Mouse (Mus musculus) liver (tissue): Measurements from ENCODE around the gene Psmb6.
"Not testable (repeated sequence)": the region's sequence is repeated elsewhere in the genome, so short reads cannot be mapped to it uniquely, and the experiment has no call there.

Experiments
- DNase-seq: peaks from one replicate; pipeline ENCODE4 v3.0.0-alpha.2; 2020; ENCODE audit warnings: mixed read lengths

The Psmb6 gene

GRCm38 (mm10) chr11:70524782-70525181 lies 385 bp upstream of the Psmb6 start:
- no peak for DNase-seq

- no peak for DNase-seq
Measured at GRCm38 (mm10) chr11:70525726-70526125, 559 bp downstream of the Psmb6 start.

DNA sequence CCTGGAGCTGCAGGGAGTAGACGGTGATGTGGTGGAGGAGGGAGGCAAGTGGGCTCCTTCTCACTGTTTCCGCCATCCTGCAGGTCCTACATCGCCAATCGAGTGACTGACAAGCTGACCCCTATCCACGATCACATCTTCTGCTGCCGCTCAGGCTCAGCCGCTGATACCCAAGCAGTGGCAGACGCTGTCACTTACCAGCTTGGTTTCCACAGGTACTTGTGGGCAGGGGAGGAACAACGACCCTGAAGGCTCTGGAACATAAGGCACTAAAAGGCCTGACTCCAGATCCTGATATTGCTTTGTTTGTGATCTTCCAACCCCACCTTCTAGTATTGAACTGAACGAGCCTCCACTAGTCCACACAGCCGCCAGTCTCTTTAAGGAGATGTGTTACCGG lies 1.0 kb downstream of the Psmb6 start:
- no peak for DNase-seq

DNA sequence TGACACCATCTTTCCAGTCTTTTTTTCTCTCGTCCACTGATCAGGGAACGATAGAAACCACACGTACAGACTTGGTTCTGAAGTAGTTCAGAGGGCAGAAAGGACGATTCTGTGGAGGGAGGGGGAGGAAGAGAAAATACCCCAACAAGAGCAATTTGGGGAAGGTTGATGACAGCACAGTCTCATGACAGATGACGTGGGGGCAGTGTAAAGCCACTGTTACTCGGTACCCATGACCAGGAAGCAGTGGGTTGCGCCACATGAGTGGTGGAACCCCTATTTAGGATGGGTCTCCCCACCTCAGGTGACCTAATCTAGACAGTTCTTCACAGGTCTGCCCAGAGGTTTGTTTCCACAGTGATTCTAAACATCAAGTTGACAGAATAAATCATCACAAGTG lies 3.4 kb downstream of the Psmb6 start:
- no peak for DNase-seq

GRCm38 (mm10) chr11:70531065-70531464 lies 5.9 kb downstream of the Psmb6 start:
- DNase-seq, result not testable (repeated sequence)

DNA sequence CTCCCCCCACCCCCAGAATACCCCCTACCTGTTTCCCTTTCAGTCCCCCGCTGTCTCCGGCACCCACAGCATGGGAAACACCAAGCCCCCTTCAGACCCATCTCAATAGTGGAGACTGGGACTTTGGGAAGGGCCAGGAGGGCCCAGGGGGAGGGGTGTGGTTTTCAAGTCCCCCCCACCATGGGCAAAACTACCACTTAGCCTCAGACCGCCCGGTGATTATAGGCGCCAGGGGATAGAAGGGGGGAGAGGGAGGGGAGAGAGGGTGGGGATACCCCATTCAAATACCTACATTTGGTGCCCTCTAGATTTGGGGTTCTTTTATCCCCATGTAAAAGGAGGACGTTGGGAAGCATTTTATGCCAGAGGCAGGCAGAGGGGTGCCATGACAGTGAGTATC lies 7.7 kb downstream of the Psmb6 start, which contains the start of gene Gm40193:
TSS of gene Gm40193 (minus strand) at position 101 of the 400 bp plus-strand sequence.
- no peak for DNase-seq

- no peak for DNase-seq
Measured at GRCm38 (mm10) chr11:70539423-70539822, 14.3 kb downstream of the Psmb6 start.

DNA sequence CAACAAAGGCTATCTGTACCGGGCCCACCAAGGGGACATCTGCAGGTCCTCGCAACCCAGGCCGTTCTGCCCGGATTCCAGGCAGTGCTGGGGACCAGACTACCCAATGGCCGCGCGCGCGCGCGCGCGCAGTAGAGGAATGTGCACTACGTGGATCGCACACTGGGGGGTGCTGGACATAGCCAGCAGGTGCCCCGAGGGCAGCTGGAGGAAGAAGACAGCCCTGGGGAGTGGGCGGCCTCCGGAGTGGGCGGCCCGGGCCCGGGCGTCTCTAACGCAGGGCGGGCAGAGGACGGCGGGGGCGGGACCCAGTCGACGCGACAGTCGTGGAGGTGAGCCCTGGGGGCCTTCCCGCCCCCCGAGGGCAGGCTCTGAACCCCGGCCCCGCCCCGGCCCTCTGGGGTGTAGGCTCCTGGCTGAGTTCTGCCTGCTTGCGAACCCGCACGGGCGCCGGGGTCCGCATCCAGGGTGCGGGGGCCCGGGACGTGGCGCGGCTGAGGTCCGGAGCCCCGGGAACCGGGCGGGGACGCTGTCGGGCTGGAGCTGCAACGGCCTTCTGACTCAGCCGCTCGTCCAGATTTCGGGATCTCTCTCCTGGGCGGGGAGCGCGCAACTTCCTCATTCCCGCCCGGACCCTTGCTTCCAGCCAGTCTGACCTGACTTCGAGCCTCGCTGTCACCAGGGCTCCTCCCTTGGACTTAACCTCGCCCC lies 14.9 kb downstream of the Psmb6 start, which contains the start of gene Pld2:
TSS of gene Pld2 (plus strand) at position 188 of the 711 bp plus-strand sequence.
- peak; percentile 84 for DNase-seq

DNA sequence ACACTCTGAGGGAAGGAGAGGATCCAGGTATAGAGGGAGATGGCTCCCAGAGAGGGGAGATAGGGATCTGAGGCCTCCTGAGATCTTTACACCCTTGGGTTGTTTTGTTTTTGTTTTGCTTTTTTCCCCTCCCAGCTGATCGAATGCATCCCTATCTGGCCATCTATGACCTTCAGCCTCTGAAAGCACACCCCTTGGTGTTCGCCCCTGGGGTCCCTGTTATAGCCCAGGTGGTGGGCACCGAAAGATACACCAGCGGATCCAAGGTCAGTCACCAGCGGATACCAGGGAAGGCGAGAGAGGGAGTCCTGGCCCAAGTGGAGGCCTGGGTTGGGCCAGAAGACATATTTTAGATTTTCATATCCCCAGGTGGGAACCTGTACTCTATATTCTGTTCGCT lies 15.8 kb downstream of the Psmb6 start:
- no peak for DNase-seq

DNA sequence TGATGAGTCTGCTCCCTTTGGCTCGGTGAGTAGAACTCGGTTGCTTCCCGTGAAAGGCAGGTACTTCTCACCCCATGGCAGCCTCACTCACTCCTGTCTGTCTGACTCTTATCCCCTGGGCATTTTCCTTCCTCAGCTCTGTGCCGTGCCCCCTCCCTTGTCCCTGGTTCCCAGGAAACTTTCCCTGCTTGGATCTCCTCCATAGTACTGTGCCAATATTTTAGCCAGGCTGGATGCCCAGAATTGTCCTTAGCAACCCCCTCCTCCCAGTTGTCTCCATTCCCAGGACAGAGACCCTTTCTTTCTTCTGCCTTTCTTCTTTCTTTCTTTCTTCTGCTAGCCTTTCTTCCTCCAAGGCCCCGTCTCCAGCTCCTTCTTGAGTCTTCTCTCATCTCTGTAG lies 16.2 kb downstream of the Psmb6 start:
- no peak for DNase-seq

DNA sequence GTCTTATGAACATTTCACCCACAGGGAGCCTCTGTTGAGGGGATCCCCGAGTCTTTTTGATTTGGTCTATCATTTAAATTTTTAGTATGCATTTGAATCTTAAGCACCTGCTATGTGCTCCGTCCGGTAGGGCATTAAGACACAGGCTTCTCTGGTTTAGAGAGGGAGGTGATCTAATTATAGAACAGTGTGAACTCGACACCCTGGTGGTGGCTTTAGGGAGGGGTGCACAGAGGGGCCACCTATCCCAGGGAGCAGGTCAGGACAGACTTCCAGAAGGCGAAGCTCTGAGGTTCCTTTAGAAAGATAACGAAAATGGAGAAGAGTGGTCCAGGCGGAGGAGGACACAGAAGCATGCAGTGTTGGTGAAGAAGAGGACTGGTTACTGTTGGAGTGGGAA lies 19.3 kb downstream of the Psmb6 start:
- no peak for DNase-seq

DNA sequence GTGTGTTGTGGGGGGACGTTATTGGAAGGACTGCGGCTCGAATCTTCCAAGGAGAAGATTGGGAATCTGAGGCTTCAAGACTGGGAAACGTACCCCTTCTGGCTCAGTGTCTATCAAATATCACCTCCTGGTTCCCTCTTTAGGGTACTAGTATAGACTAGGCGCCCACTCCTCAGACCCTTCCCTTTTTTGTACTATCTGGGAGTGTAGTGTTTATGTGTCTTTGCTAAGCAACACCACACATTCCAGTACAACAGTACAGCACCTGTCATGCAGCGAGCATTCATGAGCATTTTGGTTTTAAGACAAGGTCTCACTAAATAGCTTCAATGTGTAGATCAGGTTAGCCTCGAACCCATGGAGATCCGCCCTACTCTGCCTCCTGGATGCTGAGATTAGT lies 26.4 kb downstream of the Psmb6 start:
- no peak for DNase-seq

DNA sequence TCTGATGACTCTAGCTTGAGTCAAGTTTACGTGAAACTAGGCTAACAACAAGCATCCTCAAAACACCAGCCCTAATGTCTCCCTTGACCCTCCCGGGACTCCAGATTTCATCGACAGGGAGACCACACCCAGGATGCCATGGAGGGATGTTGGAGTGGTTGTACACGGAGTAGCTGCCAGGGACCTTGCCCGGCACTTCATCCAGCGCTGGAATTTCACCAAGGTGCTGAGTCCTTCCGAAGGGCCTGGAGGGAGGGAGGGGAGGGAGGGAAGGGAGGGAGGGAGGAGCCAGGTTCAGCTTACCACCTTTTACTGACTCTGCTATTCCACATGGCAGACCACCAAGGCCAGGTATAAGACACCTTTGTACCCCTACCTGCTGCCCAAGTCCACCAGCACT lies 28.8 kb downstream of the Psmb6 start:
- no peak for DNase-seq

DNA sequence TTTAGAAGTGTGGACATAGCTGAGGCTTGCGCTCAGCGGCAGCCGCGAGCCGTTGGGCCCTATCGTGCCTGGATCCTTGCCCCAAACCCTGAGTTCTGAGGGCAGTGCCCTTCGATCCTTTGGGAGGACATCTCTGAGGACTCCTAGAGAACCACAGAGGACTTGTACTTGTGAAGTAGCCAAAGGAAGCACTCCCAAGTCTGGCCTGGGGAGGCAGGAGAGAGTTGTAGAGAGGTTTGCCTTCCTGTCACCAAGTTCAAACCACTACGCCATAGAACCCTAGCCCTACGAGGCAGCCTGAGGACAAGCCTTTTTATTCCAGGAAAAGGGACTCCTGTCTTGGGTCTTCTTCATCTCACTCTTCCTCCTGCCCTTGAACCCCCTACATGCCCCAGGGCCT lies 32.4 kb downstream of the Psmb6 start:
- DNase-seq, result no peak

DNA sequence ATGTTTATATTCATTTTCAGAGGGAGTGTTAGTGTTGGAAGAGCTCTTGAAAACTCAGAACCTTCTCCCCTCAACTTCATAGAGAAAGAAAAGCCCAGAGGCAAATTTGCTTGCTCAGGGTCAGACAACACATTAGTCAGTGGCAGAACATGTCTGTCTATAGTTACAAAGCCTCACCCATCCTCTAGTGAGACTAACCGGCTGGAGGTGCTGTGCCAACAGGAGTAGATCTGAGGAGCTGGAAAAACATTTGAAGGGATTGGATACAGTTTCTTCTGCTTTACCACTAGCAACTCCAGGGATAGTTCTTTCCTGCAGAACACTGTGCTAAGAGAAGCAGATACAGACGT lies 36.7 kb downstream of the Psmb6 start:
- DNase-seq, result no peak

GRCm38 (mm10) chr11:70562287-70562994 lies 37.3 kb downstream of the Psmb6 start, which contains the start of gene Mink1:
Gene Mink1 (plus strand): TSS chr11:70562881.
- DNase-seq, result peak; percentile 90

DNA sequence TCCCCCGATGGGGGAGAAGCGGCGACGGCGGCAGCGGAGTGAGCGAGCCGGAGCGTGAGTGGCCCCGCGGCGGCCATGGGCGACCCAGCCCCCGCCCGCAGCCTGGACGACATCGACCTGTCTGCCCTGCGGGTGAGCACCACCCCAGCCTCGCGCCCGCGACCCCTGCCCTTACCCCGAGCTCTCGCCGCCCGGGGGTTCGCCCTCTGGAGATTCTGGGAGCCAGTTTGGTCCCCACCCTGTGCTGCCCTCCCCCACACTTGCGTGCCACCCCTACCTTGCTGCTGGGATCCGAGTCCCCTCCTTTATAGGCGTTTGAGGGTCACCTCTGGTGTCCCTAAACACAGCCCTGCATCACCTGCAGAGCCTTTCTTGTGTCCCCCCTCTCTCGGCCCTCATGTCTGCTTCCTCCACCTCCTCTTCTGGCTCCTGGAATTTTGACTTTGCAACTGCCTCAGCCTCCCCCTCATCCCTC lies 37.9 kb downstream of the Psmb6 start:
- DNase-seq, result no peak

- peak; percentile 29 for DNase-seq
Measured at GRCm38 (mm10) chr11:70563470-70564275, 38.5 kb downstream of the Psmb6 start.

GRCm38 (mm10) chr11:70564276-70564873 lies 39.2 kb downstream of the Psmb6 start:
- DNase-seq, result no peak

- DNase-seq, result no peak
Measured at GRCm38 (mm10) chr11:70566586-70566985, 41.4 kb downstream of the Psmb6 start.

DNA sequence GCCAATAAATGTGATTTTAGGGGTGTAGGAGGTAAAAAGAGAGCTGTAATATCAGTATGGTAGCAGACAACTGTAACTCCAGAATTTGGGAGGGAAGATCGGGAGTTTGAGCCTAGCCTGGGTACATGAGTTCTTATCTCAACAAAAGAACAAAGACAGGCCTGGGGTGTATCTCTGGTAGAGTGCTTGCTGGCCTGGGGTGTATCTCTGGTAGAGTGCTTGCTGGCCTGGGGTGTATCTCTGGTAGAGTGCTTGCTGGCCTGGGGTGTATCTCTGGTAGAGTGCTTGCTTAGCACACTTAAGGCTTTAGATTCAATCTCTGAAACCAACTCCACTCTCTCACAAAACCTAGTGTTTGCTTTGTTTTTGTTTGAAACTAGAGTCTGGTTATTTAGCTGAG lies 45.4 kb downstream of the Psmb6 start:
- not testable (repeated sequence) for DNase-seq

GRCm38 (mm10) chr11:70571641-70572040 lies 46.5 kb downstream of the Psmb6 start:
- no peak for DNase-seq

DNA sequence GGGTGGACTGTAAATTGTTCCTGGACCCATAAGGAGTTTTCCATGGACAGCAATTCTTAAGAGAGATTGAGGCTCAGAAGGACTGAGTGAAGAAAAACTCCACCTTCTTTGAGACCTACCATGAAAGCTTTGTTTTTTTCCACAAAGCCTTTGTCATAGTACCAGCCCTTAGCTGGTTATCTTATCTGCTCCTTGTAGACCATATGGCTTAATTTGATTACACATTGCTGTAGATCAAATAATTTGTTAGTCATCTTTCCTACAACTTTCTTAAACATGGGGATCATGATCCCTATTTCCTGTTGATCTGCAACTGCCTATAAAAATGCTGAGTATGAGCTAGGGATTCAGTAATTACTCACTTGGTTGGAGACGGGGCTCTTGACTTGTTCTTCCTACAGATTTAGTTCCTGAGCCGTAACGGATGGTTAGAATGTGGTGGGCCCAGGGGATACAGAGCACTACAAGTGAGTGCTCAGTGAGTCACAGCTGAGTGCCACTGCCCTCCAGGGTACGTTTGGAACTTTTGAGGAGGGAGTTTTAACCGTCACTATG lies 47.3 kb downstream of the Psmb6 start:
- no peak for DNase-seq
